Mouse (Mus musculus) midbrain, embryonic 16.5 days (tissue): ENCODE measurements around the gene Usp12. TPM values are rescaled to one million over a fixed set of nuclear protein-coding genes. Genes with fewer than 3 reads are reported as not detected.

ENCODE experiments used
- ATAC-seq: fragments of 200-750 bp; cut with Nextera tagmentation; 2 replicates; pipeline ENCODE4 v1.8.0; 2017; ENCODE audit warnings: moderate TSS enrichment
- H3K27ac ChIP-seq: fragments of 300-500 bp; sonication (generic); 2 replicates; pipeline ENCODE4 v1.5.1; 2014; ENCODE audit warnings: mild to moderate bottlenecking, low read length, mixed read lengths
- H3K27me3 ChIP-seq: fragments of 300-500 bp; sonication (generic); 2 replicates; pipeline ENCODE4 v1.6.1; 2014; ENCODE audit warnings: low read depth, low read length, mixed read lengths; ENCODE audit not compliant: control insufficient read depth, insufficient read depth
- H3K36me3 ChIP-seq: fragments of 300-500 bp; sonication (generic); 2 replicates; pipeline ENCODE4 v1.6.1; 2014; ENCODE audit warnings: mild to moderate bottlenecking, low read length, moderate library complexity, mixed read lengths; ENCODE audit not compliant: control insufficient read depth, insufficient read depth
- H3K4me1 ChIP-seq: fragments of 300-500 bp; sonication (generic); 2 replicates; pipeline ENCODE4 v1.6.1; 2014; ENCODE audit warnings: mild to moderate bottlenecking, low read length, mixed read lengths; ENCODE audit not compliant: control insufficient read depth, insufficient read depth
- H3K4me2 ChIP-seq: fragments of 300-500 bp; sonication (generic); 2 replicates; pipeline ENCODE4 v1.6.1; 2014; ENCODE audit warnings: mild to moderate bottlenecking, low read length, mixed read lengths
- H3K4me3 ChIP-seq: fragments of 300-500 bp; sonication (generic); 2 replicates; pipeline ENCODE4 v1.5.1; 2014; ENCODE audit warnings: low read depth, mild to moderate bottlenecking, low read length, moderate library complexity, mixed read lengths
- H3K9ac ChIP-seq: fragments of 300-500 bp; sonication (generic); 2 replicates; pipeline ENCODE4 v1.6.1; 2014; ENCODE audit warnings: low read depth, low read length, mixed read lengths
- H3K9me3 ChIP-seq: fragments of 300-500 bp; sonication (generic); replicated peaks from 2 replicates; pipeline ENCODE4 v1.6.1; 2014; ENCODE audit warnings: mild to moderate bottlenecking, low read length, mixed read lengths; ENCODE audit not compliant: control insufficient read depth, poor library complexity, severe bottlenecking
- WGBS: fragments of 180-500 bp; shearing (Covaris S2); extraction: QIAGEN DNeasy Blood & Tissue Kit; methylation state at CpG from one replicate; pipeline ENCODE4 v1.1.7; 2014; 5-methylcytosine and 5-hydroxymethylcytosine counted together
- polyA plus RNA-seq: library from polyadenylated mRNA; unstranded; fragments of >200 nt; fragmentation: Nextera tagmentation; extraction: Ambion mirVana; gene quantifications from 2 replicates; pipeline ENCODE4 v1.2.1, GENCODE M21; 2015

Usp12 gene
- polyA plus RNA-seq, 1 experiment from 2014 or later = 14.5 TPM

DNA sequence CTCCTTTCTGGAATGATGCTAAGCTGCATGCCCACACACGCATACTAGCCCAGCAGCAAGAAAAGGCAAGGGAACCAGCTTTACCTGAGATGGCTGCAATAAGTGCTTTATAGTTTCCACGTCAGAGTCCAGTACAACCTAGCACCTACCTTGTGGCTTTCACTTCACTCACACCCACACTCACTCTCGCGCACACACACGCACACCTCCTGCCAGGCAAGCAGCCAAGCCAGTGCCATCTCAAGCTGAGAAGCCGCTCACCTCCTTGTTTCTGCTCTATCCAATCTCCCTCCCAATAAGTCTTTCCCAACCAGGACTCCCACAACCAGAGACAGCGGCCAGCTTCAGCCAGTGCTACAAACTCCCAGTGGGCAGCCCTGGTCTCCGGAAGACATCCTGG is 3.9 kb downstream of the Usp12 start:
- 71% methylated on average over 8 of the region's 8 CpGs for WGBS
- ATAC-seq = no peak
- H3K27me3 ChIP-seq = no peaks in the 10 kb centered on the region
- peak overlapping the region; percentile 44; the same call in 1 of the 2 replicates for H3K9ac ChIP-seq
- no peaks in the 10 kb centered on the region for H3K36me3 ChIP-seq
- H3K27ac ChIP-seq = no peak overlapping the region
- no peak overlapping the region for H3K4me2 ChIP-seq
- H3K9me3 ChIP-seq = no peaks in the 10 kb centered on the region
- H3K4me1 ChIP-seq = peaks cover 36% of the 10 kb centered on the region
- no peak overlapping the region for H3K4me3 ChIP-seq

DNA sequence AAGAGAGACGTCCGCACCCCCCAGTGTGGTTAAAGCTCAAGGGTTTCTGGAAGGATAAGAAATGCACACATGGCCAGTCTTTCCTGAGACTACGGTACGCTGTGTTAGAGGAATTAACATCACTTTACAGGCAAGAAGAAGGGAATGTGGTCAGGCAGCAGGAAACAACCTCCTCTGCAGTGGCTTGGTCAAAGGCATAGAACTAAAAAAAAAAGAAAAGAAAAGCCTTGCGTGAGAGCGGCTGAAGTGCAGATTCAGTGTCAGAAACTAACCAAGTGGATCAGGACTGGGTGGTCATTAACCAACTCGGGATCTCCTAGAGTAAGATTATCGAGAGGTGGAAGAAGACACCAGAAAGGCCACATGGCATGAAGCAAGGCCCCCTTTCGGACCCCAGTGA is 5.4 kb downstream of the Usp12 start:
- H3K9me3 ChIP-seq = no peaks in the 10 kb centered on the region
- H3K36me3 ChIP-seq = no peaks in the 10 kb centered on the region
- no peak overlapping the region for H3K9ac ChIP-seq
- no peak for ATAC-seq
- H3K27me3 ChIP-seq = no peaks in the 10 kb centered on the region
- H3K4me2 ChIP-seq = no peak overlapping the region
- H3K27ac ChIP-seq = no peak overlapping the region
- peaks cover 36% of the 10 kb centered on the region for H3K4me1 ChIP-seq
- 64% methylated on average over 9 of the region's 9 CpGs for WGBS
- no peak overlapping the region for H3K4me3 ChIP-seq

DNA sequence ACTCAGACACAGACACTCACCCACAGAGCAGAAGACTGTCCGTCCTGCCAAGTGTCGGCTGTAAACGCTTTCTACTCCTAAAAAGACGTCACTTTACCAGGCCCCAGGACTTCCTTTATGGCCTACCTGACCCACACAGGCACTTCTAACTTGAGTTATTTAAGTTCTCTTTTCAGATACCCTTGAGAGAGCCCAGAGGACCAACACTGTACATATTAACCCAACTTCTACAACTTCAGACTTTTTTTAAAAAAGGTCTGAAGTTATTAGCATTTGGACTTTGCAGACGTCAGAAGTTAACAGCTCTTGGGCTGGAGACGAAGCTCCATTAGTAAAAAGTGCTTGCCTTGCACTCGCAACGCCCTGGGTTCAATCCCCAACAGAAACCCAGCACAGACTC is 8.7 kb downstream of the Usp12 start:
- Histone ChIP-seq H3K9ac (no peak overlapping the region), H3K4me1 (peaks cover 11% of the 10 kb centered on the region), H3K4me3 (no peak overlapping the region), H3K36me3 (no peaks in the 10 kb centered on the region), H3K9me3 (no peaks in the 10 kb centered on the region), H3K4me2 (no peak overlapping the region), H3K27me3 (no peaks in the 10 kb centered on the region), H3K27ac (no peak overlapping the region)
- no peak for ATAC-seq
- 85% methylated on average over 8 of the region's 8 CpGs for WGBS

DNA sequence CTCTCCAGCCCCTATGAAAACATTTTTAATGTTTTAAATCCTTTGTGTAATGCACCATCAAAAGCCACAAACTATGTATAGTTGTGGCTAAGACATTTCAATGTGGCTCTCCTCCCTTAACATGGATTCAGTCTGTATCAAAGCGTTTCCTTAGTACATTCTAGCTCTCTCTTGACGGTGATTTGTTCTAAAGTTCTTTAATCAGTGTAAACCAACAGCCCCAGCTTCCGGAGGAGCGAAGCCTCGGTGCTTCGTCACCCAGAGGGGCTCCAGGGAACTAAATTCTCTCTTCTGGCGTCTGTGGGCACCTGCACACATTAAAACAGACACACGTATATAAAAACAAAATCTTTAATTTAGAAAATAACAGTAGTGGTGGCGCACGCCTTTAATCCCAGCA is 10.9 kb downstream of the Usp12 start:
- ATAC-seq = no peak
- Histone ChIP-seq H3K36me3 (no peaks in the 10 kb centered on the region), H3K4me3 (no peak overlapping the region), H3K4me2 (no peak overlapping the region), H3K27ac (no peak overlapping the region), H3K9me3 (no peaks in the 10 kb centered on the region), H3K4me1 (0 out of 2 replicates have a peak, but pooled peaks cover 6% of the 10 kb centered on the region), H3K27me3 (no peaks in the 10 kb centered on the region), H3K9ac (no peak overlapping the region)
- WGBS = 94% methylated on average over 10 of the region's 10 CpGs

DNA sequence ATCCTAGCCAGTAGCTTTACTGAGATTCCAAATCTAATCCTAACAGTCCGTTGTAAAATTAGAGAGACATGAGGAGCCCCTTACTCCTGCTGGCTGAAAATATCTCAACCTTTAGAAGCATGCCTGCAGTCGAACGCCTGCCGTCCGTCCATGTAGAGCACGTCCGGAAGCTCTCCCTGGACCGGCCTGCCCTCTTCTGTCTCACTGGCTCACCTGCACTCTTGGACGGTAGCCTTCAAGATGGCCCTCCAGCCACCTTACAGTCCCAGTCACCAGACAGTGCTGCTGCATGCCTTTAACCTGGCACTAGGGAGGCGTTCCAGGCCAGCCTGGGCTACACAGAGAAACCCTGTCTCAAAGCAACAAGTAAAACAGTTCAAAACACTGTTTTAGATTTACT is 11.5 kb downstream of the Usp12 start:
- H3K9ac ChIP-seq = no peak overlapping the region
- WGBS = 93% methylated on average over 10 of the region's 10 CpGs
- no peak overlapping the region for H3K27ac ChIP-seq
- no peaks in the 10 kb centered on the region for H3K36me3 ChIP-seq
- no peaks in the 10 kb centered on the region for H3K27me3 ChIP-seq
- no peak overlapping the region for H3K4me2 ChIP-seq
- no peaks in the 10 kb centered on the region for H3K4me1 ChIP-seq
- no peak for ATAC-seq
- no peaks in the 10 kb centered on the region for H3K9me3 ChIP-seq
- no peak overlapping the region for H3K4me3 ChIP-seq

DNA sequence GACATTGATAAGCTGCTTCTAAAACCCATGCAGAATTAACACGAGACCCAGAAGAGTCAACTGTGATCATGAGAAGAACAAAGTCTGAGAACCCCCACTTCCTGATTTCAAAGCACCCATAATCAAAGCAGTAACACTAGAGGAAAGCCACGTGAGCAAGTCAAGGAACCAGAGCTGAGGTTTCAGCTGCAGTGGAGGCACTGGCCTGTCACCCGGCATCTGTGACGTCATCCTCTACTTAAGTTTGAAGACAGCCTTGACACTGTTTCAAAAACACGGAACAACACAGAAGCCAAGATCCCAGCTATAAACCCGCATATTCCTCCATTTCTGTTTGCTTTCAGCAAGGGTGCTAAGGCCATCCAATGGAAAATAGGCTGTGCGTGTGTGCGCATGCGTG is 13.1 kb downstream of the Usp12 start:
- H3K9ac ChIP-seq = no peak overlapping the region
- no peak overlapping the region for H3K4me3 ChIP-seq
- no peak for ATAC-seq
- H3K9me3 ChIP-seq = no peaks in the 10 kb centered on the region
- no peaks in the 10 kb centered on the region for H3K36me3 ChIP-seq
- H3K27ac ChIP-seq = no peak overlapping the region
- H3K27me3 ChIP-seq = no peaks in the 10 kb centered on the region
- 91% methylated on average over 9 of the region's 9 CpGs for WGBS
- no peak overlapping the region for H3K4me2 ChIP-seq
- H3K4me1 ChIP-seq = peaks cover 3% of the 10 kb centered on the region; the same call in 1 of the 2 replicates

DNA sequence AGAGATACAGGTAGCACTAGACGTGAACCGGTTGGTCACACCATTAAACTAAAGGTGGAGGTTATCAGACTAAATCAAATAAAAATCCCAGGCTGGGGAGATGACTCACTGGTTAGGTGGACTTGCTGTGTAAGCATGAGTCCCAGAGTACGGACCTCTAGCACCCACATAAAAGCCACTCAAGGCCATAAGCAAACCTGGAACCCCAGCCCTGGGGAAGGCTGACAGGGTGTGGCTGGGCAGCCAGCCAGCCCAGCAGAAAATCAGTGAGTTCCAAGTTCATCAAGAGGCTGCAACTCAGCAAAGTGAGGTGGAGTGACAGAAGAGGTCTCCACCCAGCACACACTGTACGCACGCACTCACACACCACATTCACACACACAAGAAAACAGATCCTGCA is 14.9 kb downstream of the Usp12 start:
- H3K27me3 ChIP-seq = no peaks in the 10 kb centered on the region
- no peak overlapping the region for H3K9ac ChIP-seq
- H3K4me3 ChIP-seq = no peak overlapping the region
- H3K4me1 ChIP-seq = peaks cover 3% of the 10 kb centered on the region; the same call in 1 of the 2 replicates
- no peaks in the 10 kb centered on the region for H3K9me3 ChIP-seq
- no peak overlapping the region for H3K27ac ChIP-seq
- H3K36me3 ChIP-seq = 0 out of 2 replicates have a peak, but pooled peaks cover under 1% of the 10 kb centered on the region
- 95% methylated on average over 5 of the region's 5 CpGs for WGBS
- H3K4me2 ChIP-seq = no peak overlapping the region
- ATAC-seq = no peak

DNA sequence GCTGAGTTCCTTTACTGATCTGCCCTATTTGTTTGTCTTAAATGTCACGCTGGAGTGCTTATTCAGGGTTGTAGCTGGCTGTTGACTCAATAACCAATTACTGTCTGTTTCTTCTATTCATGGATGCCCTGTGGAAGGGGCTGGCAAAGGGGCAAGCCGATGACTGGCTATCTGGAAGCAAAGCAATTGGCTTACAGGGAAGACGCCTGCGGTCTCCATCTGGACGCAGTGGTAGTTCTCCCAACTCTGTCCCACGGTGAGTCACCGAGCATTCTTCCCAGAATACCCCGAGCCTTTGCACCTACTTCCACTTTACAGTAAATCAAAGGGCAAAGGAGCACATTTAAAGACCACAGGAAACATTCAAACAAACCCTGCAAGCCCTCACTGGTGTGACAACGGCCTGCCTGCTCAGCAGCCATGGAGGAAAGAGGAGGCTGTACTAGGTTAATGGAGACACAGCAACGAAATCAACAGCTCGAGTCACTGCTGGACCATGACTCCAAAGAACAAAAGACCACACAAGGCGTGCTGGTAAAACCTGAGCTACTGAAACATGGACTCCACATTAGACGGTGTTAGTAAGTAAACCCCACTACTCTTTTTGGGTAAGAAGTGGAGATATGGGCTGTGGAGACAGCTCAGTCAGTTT is 17.7 kb downstream of the Usp12 start:
- Histone ChIP-seq H3K27me3 (no peaks in the 10 kb centered on the region), H3K27ac (no peak overlapping the region), H3K9ac (no peak overlapping the region), H3K4me3 (no peak overlapping the region), H3K36me3 (0 out of 2 replicates have a peak, but pooled peaks cover 2% of the 10 kb centered on the region), H3K4me2 (no peak overlapping the region), H3K9me3 (no peaks in the 10 kb centered on the region; the same call in 1 of the 2 replicates), H3K4me1 (peaks cover 3% of the 10 kb centered on the region; the same call in 1 of the 2 replicates)
- 81% methylated on average over 13 of the region's 13 CpGs for WGBS
- ATAC-seq = no peak

DNA sequence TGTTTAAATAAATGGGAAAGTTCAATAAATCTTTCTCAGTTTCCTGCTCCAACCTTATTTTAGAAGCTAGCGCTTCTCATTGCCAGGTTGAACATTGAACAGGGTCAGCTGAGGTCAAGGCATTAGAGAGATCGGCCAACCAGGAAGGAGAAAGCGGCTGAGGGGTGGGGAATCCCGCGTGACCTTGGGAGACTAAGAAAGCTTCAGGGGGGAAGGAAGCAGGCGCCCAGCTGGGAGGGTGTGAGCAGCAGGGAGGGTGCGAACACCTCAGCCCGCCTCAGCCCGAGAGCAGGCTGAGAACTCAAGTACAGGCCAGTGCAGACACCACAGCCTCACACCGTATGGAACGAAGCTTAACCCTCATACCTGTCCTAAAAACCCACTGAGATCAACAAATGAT is 22.8 kb downstream of the Usp12 start:
- H3K4me3 ChIP-seq = no peak overlapping the region
- H3K27ac ChIP-seq = no peak overlapping the region
- 54% methylated on average over 11 of the region's 11 CpGs for WGBS
- no peaks in the 10 kb centered on the region; the same call in 1 of the 2 replicates for H3K9me3 ChIP-seq
- no peak overlapping the region for H3K9ac ChIP-seq
- H3K4me2 ChIP-seq = no peak overlapping the region
- no peak for ATAC-seq
- H3K27me3 ChIP-seq = no peaks in the 10 kb centered on the region
- 0 out of 2 replicates have a peak, but pooled peaks cover 2% of the 10 kb centered on the region for H3K36me3 ChIP-seq
- 0 out of 2 replicates have a peak, but pooled peaks cover 5% of the 10 kb centered on the region for H3K4me1 ChIP-seq
